Mouse (Mus musculus) embryonic stem cell, embryonic (primary cell): Measurements from ENCODE around the gene Tmcc3.

Experiments used
- CTCF ChIA-PET, 4 experiments: fragments of 300-600 bp in 2 of 4; fragments of 350-600 bp in 2 of 4; sonication (Branson Sonifier 250); formaldehyde crosslinking; loops; one replicate each; lab custom pipeline; 2022; ENCODE audit warnings: inconsistent platforms in 2 of 4; lab: Charles Lee
- POLR2A ChIA-PET, 4 experiments: fragments of 300-600 bp in 2 of 4; fragments of 350-600 bp in 2 of 4; sonication (Branson Sonifier 250); formaldehyde crosslinking; loops; one replicate each; lab custom pipeline; 2022; ENCODE audit warnings: antibody characterized with exemption in 4 of 4, inconsistent platforms in 1 of 4; lab: Charles Lee

The Tmcc3 gene

DNA sequence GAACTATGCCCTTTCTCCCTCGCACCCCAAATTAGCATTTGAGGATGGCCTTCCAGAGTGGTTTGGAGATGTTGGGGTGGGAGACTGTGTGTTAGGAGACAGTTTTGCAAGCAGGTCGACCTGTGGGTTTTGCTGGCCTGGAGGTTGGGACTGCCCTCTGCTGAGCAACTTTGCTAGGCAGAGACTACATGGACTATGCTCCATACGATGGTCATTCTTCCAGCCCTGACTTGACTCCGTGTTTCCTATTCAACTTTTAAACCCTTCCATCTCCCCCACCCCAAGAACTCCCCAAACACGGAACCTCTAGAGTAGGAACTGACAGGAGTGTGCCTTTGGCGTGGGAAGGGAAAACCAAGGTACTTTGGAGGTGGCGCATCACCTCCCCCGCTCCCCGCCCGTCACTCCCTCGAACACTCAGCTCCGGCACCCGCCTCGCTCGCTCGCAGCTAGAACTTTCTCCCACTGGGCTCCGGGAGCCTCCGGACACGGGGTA, at the start of gene Tmcc3:
Gene Tmcc3 (plus strand): TSS at position 439 of the 496 bp plus-strand sequence.
- POLR2A ChIA-PET = interaction anchor here in 1 of 4 experiments (0.7 kb wide), 1 partner anchor 20 kb away, joined by 3 read pairs; no protein-coding TSS in a partner anchor
- CTCF ChIA-PET = interaction anchor here in 1 of 4 experiments (0.6 kb wide), 1 partner anchor 74 kb away, joined by 3 read pairs; no protein-coding TSS in a partner anchor

- ChIA-PET CTCF (no interaction called here), POLR2A (no interaction called here)
Measured at GRCm38 (mm10) chr10:94262646-94263045, 49.1 kb upstream of the Tmcc3 start.

- ChIA-PET POLR2A (no interaction called here), CTCF (no interaction called here)
Measured at GRCm38 (mm10) chr10:94263211-94263610, 48.5 kb upstream of the Tmcc3 start.

GRCm38 (mm10) chr10:94265656-94266542, 45.9 kb upstream of the Tmcc3 start:
- ChIA-PET CTCF (no interaction called here), POLR2A (interaction anchor here in 1 of 4 experiments (0.6 kb wide), 1 partner anchor 230 kb away, joined by 3 read pairs; no protein-coding TSS in a partner anchor)

DNA sequence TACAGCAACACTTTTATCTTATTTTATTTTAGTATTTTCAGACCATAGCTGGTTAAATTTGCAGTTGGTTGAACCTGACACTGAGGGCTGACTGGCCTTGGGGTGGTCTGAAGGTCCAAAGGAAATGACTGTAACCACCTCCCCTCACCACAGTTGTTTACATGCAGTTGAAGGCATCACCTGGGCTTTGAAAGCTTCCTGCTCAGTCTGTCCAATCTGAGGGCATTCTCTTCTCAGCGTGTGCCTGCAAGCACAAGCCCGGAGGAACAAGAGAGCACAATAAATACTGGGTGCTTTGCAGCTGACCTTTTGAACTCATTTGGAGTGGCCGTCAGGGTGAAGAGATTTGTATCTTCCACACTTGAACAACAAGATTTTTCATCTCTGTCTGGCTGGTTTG, 36.4 kb upstream of the Tmcc3 start:
- CTCF ChIA-PET = no interaction called here
- POLR2A ChIA-PET = interaction anchor here in 1 of 4 experiments (0.7 kb wide), 1 partner anchor 65 kb away, joined by 3 read pairs; no protein-coding TSS in a partner anchor

DNA sequence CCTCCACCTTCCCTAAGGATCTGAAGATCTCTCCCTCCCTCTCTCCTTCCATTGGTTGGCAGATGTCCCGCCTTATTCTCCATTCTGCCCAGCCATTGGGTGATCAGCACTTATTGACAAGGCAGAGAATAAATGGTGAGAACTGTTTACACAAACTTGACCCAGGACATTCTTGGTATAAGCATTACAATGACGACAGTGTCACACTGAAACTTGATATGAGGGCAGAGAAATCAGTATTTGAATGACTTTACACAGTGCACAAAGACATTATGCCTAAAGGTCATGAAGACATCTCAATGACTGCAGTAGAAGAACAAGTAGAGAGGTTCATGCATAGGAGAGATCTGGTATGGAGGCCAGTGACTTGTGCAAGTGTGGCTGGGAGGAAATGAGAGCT, 35.2 kb upstream of the Tmcc3 start:
- POLR2A ChIA-PET = interaction anchor here in 1 of 4 experiments (1.2 kb wide), 1 partner anchor 609 kb away, joined by 4 read pairs; no protein-coding TSS in a partner anchor
- CTCF ChIA-PET = no interaction called here

- POLR2A ChIA-PET = no interaction called here
- CTCF ChIA-PET = no interaction called here
Measured at GRCm38 (mm10) chr10:94282179-94282578, 29.6 kb upstream of the Tmcc3 start.

DNA sequence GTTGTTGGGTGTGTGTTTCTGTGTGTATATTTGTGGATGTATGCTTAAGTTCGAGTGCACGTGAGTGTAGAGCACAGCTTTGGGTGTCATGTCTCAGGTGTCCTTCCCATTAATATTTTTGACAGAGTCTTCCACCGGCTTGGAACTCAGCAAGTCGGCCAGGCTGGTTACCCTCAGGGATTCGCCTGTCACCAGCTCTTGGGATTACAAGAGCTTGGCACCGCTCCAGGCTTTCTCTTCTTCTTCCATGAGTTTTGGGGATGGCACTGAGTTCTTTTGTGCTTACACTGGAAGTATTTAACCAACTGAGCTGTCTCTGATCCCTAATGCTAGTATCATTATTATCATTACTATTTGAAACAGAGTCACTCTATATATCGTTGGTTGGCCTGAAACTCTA, 29.0 kb upstream of the Tmcc3 start:
- ChIA-PET CTCF (no interaction called here), POLR2A (no interaction called here)

GRCm38 (mm10) chr10:94294437-94294836, 17.3 kb upstream of the Tmcc3 start:
- CTCF ChIA-PET = no interaction called here

DNA sequence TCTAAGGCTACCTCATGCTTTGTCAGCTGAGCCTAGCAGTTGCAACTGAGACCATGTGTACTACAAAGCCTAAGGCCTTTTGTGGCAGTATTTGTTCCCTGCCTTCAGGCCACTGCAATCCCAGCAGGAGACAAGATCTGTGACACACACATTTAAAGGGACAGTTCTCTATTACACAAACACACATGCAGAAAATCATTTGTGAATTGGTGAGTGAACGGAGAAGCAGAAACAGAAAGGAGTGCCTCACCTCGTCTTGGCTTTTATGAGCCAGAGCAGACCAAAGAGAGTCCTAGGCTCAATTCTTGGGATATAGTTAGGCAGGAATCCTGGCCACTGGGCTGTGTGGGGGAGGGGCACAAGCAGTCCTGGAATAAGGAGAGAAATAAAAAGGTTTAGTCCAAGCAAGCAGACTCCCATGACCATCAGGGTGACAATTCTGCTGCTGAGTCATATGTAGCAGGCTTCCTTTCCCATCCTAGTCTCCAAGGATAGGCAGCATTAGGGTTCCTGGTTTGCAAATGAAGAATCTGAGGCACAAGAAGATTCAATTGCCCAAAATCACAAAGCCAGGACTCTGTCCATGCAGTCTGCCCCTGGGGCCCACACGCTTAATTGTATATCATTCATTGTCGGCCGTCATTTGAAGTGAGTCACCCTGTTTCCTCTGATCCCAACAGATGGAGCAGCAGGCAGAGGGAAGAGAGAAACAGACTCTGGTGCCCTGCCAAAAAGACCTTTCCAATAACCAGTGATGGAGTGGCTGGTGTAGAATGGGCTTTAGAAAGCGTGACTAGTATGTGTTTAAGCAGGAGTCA, 16.6 kb upstream of the Tmcc3 start:
- ChIA-PET CTCF (interaction anchor here in 1 of 4 experiments (0.5 kb wide), 1 partner anchor 38 kb away, joined by 3 read pairs; no protein-coding TSS in a partner anchor), POLR2A (no interaction called here)

More at GRCm38 (mm10) chr10:94294437-94294836, 17.3 kb upstream of the Tmcc3 start:
- POLR2A ChIA-PET = no interaction called here

GRCm38 (mm10) chr10:94295923-94296605, 15.7 kb upstream of the Tmcc3 start:
- ChIA-PET CTCF (interaction anchor here in 1 of 4 experiments (0.5 kb wide), 1 partner anchor 37 kb away, joined by 3 read pairs; no protein-coding TSS in a partner anchor), POLR2A (interaction anchor here in 1 of 4 experiments (0.6 kb wide), 1 partner anchor 668 kb away, joined by 3 read pairs; no protein-coding TSS in a partner anchor)

GRCm38 (mm10) chr10:94298471-94298870, 13.3 kb upstream of the Tmcc3 start, which contains the start of gene Gm4792:
Gm4792 (minus strand) TSS chr10:94298703.
- POLR2A ChIA-PET = interaction anchor here in 1 of 4 experiments (0.6 kb wide), 1 partner anchor 689 kb away, joined by 3 read pairs; no protein-coding TSS in a partner anchor
- CTCF ChIA-PET = no interaction called here

DNA sequence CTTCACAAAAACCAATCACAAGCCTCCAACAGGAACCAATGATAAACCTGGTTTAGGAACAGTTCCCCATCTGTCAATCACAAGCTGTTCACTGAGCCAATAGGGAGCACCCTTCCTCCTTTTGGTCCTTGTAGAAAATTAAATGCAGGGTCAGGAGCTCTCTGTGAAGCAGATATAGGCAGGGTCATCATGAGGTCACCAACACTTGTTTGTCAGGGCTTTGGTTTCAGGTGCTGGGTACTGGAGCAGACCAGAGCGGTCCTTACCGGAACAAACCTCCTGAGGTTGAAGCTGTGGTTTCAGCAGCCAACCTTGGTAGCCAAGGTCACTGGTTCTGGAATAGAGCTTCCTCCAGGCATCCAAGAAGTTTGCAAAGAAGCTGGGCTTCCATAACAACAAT, 12.4 kb upstream of the Tmcc3 start:
- ChIA-PET CTCF (interaction anchor here in 1 of 4 experiments (0.5 kb wide), 1 partner anchor 486 kb away, joined by 5 read pairs; no protein-coding TSS in a partner anchor), POLR2A (interaction anchor here in 2 of 4 experiments (0.6 to 1.0 kb wide), 3 partner anchors 22 to 688 kb away, joined by 3 read pairs; no protein-coding TSS in a partner anchor)

DNA sequence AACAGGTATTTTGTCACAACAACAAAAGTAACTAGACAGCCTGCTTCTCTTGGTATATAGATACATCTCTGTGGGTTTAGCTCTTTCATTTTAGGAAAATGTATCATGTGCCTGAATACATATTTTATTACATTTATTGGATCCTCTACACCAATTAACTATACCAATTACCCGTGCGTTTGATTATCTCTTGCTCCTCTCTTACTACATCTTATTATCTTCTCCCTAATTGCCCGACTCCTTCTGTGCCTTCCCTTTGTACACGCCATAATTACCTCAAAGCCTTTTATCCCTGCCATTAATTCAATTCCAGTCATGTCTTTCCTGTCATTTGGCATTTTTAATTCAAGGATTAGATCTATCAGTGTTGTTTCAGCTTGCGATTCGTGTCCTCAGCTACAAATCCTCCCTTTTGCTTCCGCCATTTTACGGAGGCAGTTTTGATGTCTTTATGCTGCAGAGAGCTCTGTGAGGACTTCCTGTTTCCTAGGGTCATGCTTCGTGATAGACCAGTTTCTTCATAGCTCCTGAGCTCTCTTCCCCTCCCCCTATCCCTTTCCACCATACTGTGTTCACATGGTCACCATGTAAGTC, 7.6 kb upstream of the Tmcc3 start:
- POLR2A ChIA-PET = no interaction called here

GRCm38 (mm10) chr10:94305526-94305925, 6.2 kb upstream of the Tmcc3 start:
- ChIA-PET CTCF (no interaction called here), POLR2A (no interaction called here)

More for the DNA sequence above, 7.6 kb upstream of the Tmcc3 start:
- CTCF ChIA-PET = no interaction called here

DNA sequence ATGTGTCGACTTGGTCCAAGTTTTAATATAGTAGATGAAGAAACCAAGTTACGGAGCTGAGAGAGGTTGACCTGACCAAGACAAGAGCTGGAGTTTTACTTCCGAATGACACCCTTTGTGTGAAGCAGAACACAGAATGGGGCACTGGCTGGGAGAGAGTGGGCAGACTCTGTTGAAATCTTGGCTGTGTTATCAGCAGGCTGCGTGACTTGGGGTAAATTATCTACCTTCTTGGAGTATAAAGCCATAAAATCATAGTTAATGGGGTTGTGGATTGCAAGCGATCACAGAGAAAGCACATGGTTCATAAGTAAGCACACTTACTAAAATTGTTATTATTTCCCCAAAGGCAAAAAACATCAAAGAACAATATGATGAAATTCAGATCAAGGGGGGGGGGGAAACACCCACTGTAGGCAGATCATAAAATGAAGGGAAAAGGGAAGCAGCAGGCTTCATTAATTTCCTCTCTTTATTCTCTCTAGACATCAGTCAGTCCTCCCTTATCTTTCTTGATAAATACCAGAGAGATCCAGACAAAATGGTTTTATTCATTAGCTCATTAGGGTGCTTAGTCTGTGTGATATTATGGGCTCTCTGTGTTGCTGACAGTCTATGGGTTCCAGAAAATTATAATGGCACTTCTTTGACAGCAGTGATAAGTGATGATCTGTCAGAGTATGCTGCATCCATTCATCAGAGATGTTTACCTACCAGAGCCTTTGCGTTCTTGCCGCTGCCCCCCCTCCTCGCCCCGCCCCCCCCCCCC, 1.1 kb upstream of the Tmcc3 start:
- ChIA-PET CTCF (no interaction called here), POLR2A (interaction anchor here in 1 of 4 experiments (0.7 kb wide), 1 partner anchor 20 kb away, joined by 3 read pairs; no protein-coding TSS in a partner anchor)
